Mouse (Mus musculus) midbrain, embryonic 11.5 days (tissue): ENCODE data around the gene Ormdl1. TPM values are rescaled to one million over a fixed set of nuclear protein-coding genes. Genes with fewer than 3 reads are reported as not detected.
A peak's percentile ranks its signal among the peaks of the same experiment; 100 is the strongest.
"Not testable (repeated sequence)": the region's sequence is repeated elsewhere in the genome, so short reads cannot be mapped to it uniquely, and the experiment has no call there.

Source experiments
- ATAC-seq: fragments of 200-750 bp; cut with Nextera tagmentation; 2 replicates; pipeline ENCODE4 v1.8.0; 2017; ENCODE audit warnings: moderate TSS enrichment, moderate library complexity; ENCODE audit not compliant: low FRiP score
- DNase-seq: peaks from one replicate; pipeline ENCODE4 v3.0.0; 2015; ENCODE audit warnings: low spot score; ENCODE audit errors: missing footprints
- H3K27ac ChIP-seq: fragments of 300-500 bp; sonication (generic); 2 replicates; pipeline ENCODE4 v1.5.1; 2014; ENCODE audit warnings: low read depth, low read length
- H3K27me3 ChIP-seq: fragments of 300-500 bp; sonication (generic); 2 replicates; pipeline ENCODE4 v1.6.1; 2014; ENCODE audit warnings: mild to moderate bottlenecking, low read length, moderate library complexity, mixed read lengths; ENCODE audit not compliant: control insufficient read depth, insufficient read depth
- H3K36me3 ChIP-seq: fragments of 300-500 bp; sonication (generic); 2 replicates; pipeline ENCODE4 v1.6.1; 2014; ENCODE audit warnings: mild to moderate bottlenecking, low read length, moderate library complexity, mixed read lengths; ENCODE audit not compliant: control insufficient read depth, insufficient read depth
- H3K4me1 ChIP-seq: fragments of 300-500 bp; sonication (generic); 2 replicates; pipeline ENCODE4 v1.6.1; 2014; ENCODE audit warnings: low read length; ENCODE audit not compliant: control insufficient read depth, insufficient read depth
- H3K4me2 ChIP-seq: fragments of 300-500 bp; sonication (generic); 2 replicates; pipeline ENCODE4 v1.6.1; 2014; ENCODE audit warnings: mild to moderate bottlenecking, moderate library complexity
- H3K4me3 ChIP-seq: fragments of 300-500 bp; sonication (generic); 2 replicates; pipeline ENCODE4 v1.5.1; 2014; ENCODE audit warnings: low read depth, low read length
- H3K9ac ChIP-seq: fragments of 300-500 bp; sonication (generic); 2 replicates; pipeline ENCODE4 v1.6.1; 2014; ENCODE audit warnings: low read length
- H3K9me3 ChIP-seq: fragments of 300-500 bp; sonication (generic); 2 replicates; pipeline ENCODE4 v1.6.1; 2016; ENCODE audit warnings: low read length; ENCODE audit not compliant: control insufficient read depth
- WGBS: fragments of 180-500 bp; shearing (Covaris S2); extraction: QIAGEN DNeasy Blood & Tissue Kit; methylation state at CpG from one replicate; pipeline ENCODE4 v1.1.7; 2014; 5-methylcytosine and 5-hydroxymethylcytosine counted together
- polyA plus RNA-seq: library from polyadenylated mRNA; unstranded; fragments of >200 nt; fragmentation: Nextera tagmentation; extraction: Ambion mirVana; gene quantifications from 2 replicates; pipeline ENCODE4 v1.2.1, GENCODE M21; 2014

Ormdl1 gene
- polyA plus RNA-seq, 1 experiment from 2014 or later: 104 TPM

DNA sequence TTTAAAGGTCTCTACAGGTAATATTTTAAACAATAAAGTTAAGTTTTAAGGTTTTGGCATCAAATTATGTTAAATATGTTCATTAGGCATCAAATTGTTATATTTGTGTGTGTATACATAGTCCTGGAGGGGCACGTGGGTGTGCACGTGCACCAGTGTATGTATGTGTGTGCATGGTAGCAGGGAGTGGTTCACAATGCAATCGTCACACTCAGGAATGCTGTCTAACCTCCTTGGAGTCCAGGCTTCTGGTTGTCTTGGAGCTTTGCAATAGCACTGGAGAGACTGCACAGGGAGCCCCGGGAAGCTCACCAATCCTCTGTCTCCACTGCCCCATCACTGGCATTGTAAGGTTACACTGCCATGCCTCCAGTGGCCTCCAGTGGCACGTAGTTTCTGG is 26.4 kb downstream of the Ormdl1 start:
- Histone ChIP-seq H3K9ac (no peak overlapping the region), H3K36me3 (0 out of 2 replicates have a peak, but pooled peaks cover 2% of the 10 kb centered on the region), H3K4me1 (no peaks in the 10 kb centered on the region), H3K4me2 (no peak overlapping the region), H3K9me3 (no peaks in the 10 kb centered on the region), H3K27me3 (no peaks in the 10 kb centered on the region), H3K4me3 (no peak overlapping the region), H3K27ac (no peak overlapping the region)
- ATAC-seq: no peak
- 96% methylated on average over 5 of the region's 5 CpGs for WGBS
- no peak for DNase-seq

DNA sequence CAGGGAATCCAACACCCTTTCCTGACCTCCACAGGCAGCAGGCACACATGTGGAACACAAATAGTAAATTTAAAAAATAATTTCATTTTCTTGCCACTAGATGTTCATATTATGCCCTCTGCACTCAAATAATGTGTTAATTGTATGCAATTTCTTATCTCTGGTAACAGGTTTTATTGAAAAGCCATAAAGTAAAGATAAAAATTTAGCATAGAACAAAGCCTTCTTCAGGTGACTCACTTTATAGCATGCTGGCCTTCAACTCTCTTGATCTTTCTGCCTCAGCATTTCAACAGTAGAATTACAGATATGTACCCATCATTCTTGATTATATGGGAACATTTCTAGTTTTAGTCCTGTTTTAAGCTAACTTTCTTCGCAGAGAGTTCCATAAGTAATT is 27.4 kb downstream of the Ormdl1 start:
- Histone ChIP-seq H3K36me3 (no peaks in the 10 kb centered on the region), H3K4me3 (no peak overlapping the region), H3K4me1 (no peaks in the 10 kb centered on the region), H3K27me3 (no peaks in the 10 kb centered on the region), H3K9ac (no peak overlapping the region), H3K4me2 (no peak overlapping the region), H3K27ac (no peak overlapping the region), H3K9me3 (no peaks in the 10 kb centered on the region)
- DNase-seq (no peak), ATAC-seq (no peak)
- WGBS: 92% methylated on average over 1 of the region's 1 CpGs

DNA sequence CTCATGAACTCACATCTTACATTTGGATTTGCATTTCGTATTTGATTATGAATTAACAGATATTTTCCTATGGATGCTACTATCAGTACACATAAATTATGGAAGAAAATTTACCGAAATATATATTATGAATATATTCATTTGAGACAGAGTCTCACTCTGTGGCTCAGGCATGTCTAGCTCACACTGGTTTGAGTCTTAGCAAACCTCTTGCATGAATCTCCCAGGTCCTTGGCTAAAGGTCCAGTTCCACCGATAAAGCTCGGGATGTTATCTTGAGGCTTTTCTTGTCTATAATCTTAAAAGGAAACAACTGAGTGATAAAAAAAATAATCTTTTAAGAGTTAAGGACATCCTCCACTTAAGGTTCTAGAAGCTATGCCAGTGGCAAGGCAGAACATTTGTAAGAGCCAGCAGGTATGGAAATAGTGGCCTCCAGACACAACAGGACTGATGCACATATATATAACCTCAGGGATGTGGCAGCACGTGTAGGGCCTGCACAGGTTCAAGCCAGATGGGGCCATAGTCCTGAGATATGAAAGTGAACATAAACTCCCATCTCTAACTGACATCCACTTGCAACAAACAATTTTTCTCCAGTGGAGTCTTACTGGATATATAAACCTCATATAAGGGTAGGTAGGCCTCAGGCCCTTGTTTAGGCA is 28.1 kb downstream of the Ormdl1 start:
- Histone ChIP-seq H3K4me3 (no peak overlapping the region), H3K9ac (no peak overlapping the region), H3K27me3 (no peaks in the 10 kb centered on the region), H3K27ac (no peak overlapping the region), H3K9me3 (no peaks in the 10 kb centered on the region), H3K4me1 (no peaks in the 10 kb centered on the region), H3K4me2 (no peak overlapping the region), H3K36me3 (no peaks in the 10 kb centered on the region)
- WGBS: 94% methylated on average over 5 of the region's 5 CpGs
- DNase-seq (no peak), ATAC-seq (no peak)

DNA sequence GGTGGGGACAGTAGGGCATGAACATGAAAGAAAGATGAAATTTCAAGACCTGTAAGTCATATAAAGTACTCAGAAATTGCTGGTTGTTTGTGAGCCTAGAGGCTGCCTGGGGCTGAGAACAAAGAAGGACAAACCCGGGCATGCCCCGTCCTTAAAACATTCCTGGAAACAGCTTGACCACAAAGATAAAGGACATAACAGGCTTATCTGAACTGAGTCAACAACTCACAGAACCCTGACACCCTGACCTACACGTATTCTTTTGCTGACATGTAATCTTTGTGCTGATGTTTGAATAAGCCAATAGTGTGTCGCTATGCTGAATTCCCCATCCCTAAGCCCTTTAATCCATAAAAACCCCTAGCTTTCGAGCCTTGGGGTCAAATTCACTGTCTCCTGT is 36.6 kb downstream of the Ormdl1 start:
- WGBS: 70% methylated on average over 5 of the region's 5 CpGs
- ATAC-seq, H3K4me1 ChIP-seq, H3K4me2 ChIP-seq, H3K9me3 ChIP-seq, H3K9ac ChIP-seq, H3K27me3 ChIP-seq, H3K4me3 ChIP-seq, H3K27ac ChIP-seq, H3K36me3 ChIP-seq, DNase-seq: not testable (repeated sequence)

DNA sequence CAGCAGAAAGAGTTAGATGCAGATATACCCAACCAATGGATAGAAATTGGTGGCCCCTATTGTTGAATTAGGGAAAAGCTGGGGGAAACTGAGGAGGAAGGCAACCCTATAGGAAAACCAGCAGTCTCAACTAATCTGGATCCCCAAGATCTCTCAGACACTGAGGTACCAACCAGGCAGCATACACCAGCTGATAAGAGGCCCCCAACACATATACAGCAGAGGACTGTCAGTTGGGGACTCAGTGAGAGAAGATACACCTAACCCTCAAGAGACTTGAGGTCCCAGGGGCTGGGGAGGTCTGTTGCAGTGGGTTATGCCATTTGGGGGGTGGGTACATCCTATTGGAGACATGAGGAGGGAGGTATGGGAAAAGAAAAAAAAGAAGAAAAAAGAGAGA is 38.6 kb downstream of the Ormdl1 start:
- H3K27ac ChIP-seq: no peak overlapping the region
- H3K9ac ChIP-seq: no peak overlapping the region
- H3K4me1 ChIP-seq: no peaks in the 10 kb centered on the region
- ATAC-seq (no peak), DNase-seq (no peak)
- H3K4me2 ChIP-seq: no peak overlapping the region
- H3K36me3 ChIP-seq: no peaks in the 10 kb centered on the region
- no peaks in the 10 kb centered on the region for H3K27me3 ChIP-seq
- no peak overlapping the region for H3K4me3 ChIP-seq
- no peaks in the 10 kb centered on the region for H3K9me3 ChIP-seq

DNA sequence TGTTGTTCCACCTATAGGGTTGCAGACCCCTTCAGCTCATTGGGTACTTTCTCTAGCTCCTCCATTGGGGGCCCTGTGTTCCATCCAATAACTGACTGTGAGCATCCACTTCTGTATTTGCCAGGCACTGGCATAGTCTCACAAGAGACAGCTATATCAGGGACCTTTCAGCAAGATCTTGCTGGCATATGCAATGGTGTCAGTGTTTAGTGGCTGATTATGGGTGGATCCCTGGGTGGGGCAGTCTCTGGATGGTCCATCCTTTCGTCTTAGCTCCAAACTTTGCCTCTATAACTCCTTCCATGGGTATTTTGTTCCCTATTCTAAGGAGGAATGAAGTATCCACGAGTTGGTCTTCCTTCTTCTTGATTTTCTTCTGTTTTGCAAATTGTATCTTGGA is 40.5 kb downstream of the Ormdl1 start:
- H3K36me3 ChIP-seq, ATAC-seq, H3K9ac ChIP-seq, H3K4me1 ChIP-seq, H3K4me2 ChIP-seq, H3K27ac ChIP-seq, DNase-seq, H3K27me3 ChIP-seq, H3K4me3 ChIP-seq, H3K9me3 ChIP-seq: not testable (repeated sequence)
- WGBS: 68% methylated on average over 2 of the region's 2 CpGs

DNA sequence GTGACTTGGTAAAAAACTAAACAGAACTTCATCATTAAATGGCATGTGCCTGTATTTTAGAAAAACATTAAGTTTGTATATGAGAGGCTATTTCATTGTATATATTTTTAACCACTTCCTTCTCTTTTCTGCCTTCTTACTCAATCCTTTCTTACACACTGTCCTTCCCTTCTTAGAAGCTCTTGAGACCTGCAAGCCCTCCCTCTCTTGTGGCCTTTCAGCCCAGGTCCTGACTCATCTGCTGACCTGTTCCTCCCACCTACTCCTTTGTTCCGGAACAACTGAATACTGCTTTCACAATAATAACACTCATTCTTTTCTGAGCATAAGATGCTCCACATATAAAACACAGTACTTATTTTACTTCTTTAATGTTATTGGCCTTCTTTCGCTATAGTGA is 44.2 kb downstream of the Ormdl1 start:
- H3K4me1 ChIP-seq: no peaks in the 10 kb centered on the region
- H3K36me3 ChIP-seq: peaks cover 15% of the 10 kb centered on the region
- H3K4me3 ChIP-seq: no peak overlapping the region
- no peak overlapping the region for H3K27ac ChIP-seq
- no peaks in the 10 kb centered on the region for H3K27me3 ChIP-seq
- no peak overlapping the region for H3K4me2 ChIP-seq
- ATAC-seq: no peak
- H3K9me3 ChIP-seq: no peaks in the 10 kb centered on the region; the same call in 1 of the 2 replicates
- no peak for DNase-seq
- WGBS: 98% methylated on average over 2 of the region's 2 CpGs
- no peak overlapping the region for H3K9ac ChIP-seq

DNA sequence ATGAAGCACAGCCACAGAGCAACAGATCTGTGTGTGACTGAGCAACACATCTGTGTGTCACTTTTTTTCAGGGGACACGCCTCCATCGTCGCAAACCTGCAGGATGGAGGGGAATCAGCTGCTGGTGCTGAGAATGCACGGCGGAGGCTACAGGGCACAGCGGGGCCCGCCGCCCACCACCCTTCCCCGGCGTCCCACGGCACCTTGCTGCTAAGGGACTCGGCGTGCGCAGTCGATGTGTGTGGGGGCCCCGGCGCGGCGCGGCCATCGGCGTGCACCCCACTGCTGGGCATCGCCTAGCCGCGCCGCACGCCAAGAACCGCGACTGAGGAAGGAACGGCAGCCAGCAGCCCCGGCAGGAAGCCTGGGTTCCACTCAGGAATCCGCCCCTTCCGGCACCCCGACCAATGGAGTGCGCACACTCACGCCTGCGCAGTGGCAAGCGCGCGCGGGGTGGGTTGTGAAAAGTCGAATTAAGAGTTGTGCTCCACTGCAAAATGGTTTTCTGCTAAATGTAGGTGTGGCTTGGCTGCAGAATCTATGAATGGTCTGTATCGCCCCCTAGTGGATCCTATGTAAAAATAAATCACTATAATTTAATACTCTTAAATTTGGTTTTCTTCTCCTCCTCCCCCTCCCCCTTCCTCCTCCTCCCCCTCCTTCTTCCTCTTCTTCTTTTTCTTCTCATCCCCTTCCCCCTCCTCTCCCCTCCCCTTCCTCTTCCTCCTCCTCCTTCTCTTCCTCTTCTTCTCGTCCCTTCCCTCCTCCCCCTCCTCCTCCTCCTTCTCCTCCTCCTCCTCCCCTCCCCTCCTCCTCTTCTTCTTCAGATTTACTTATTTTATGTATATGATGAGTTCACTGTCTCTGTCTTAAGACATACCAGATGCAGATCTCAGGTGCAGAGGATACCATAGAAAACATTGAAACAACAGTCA is 55.7 kb downstream of the Ormdl1 start, which contains the start of the genes Asdurf, Gm28551 and Asnsd1:
TSS of gene Asdurf (minus strand) at position 293 of the 935 bp plus-strand sequence.
TSS of gene Gm28551 (minus strand) at position 341 of the 935 bp plus-strand sequence.
TSS of gene Asnsd1 (minus strand) at position 426 of the 935 bp plus-strand sequence.
- Histone ChIP-seq H3K27me3 (no peaks in the 10 kb centered on the region), H3K9ac (peak within 1 kb of the TSS; percentile 92), H3K9me3 (no peaks in the 10 kb centered on the region), H3K4me2 (peak within 1 kb of the TSS; percentile 44), H3K4me1 (peaks cover 5% of the 10 kb centered on the region; the same call in 1 of the 2 replicates), H3K27ac (0 out of 2 replicates have a peak within 1 kb of the TSS, but pooled peaks have one; percentile 57), H3K4me3 (peak within 1 kb of the TSS; percentile 79), H3K36me3 (peaks cover 8% of the 10 kb centered on the region; the same call in 1 of the 2 replicates)
- ATAC-seq: peak; percentile 100
- WGBS: under 1% methylated on average over 43 of the region's 44 CpGs
- peak; percentile 99 for DNase-seq

DNA sequence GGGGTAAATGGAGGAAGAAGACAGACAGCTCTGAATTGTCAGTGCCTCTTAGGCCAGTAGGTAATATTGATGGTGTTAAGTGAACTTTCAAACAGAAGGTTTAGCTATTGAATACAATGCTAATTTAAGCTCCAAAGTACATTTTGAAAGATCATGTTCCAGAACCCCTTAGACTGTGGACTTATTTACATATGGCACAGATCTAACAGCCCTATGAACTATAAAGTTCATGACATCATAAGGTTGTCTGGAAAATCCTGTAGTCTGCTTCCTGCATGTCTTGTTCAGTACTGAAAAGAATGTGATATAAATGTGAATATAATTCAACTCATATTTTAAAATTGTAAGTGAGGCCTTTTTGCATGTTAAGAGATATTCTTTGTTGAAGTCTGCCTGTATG is 62.1 kb downstream of the Ormdl1 start:
- Histone ChIP-seq H3K9ac (no peak overlapping the region), H3K4me3 (no peak overlapping the region), H3K4me2 (no peak overlapping the region), H3K27me3 (no peaks in the 10 kb centered on the region), H3K27ac (no peak overlapping the region), H3K9me3 (no peaks in the 10 kb centered on the region), H3K4me1 (no peaks in the 10 kb centered on the region), H3K36me3 (no peaks in the 10 kb centered on the region)
- ATAC-seq (no peak), DNase-seq (no peak)
